Mouse (Mus musculus) E14TG2a.4 (cell line): Measurements from ENCODE around the gene Syk.

Source experiments
- H3K27me3 ChIP-seq: 2 replicates; pipeline ENCODE4 v1.6.1; 2014; ENCODE audit warnings: low read length, control low read depth; ENCODE audit not compliant: insufficient read depth
- H3K36me3 ChIP-seq: 2 replicates; pipeline ENCODE4 v1.6.1; 2014; ENCODE audit warnings: low read length, control low read depth; ENCODE audit not compliant: insufficient read depth
- H3K4me1 ChIP-seq: replicated peaks from 2 replicates; pipeline ENCODE4 v1.6.1; 2014; ENCODE audit warnings: low read depth, low read length, control low read depth
- H3K4me3 ChIP-seq: replicated peaks from 2 replicates; pipeline ENCODE4 v1.5.1; 2014; ENCODE audit warnings: mild to moderate bottlenecking, low read length
- H3K9me3 ChIP-seq: 2 replicates; pipeline ENCODE4 v1.6.1; 2014; ENCODE audit warnings: low read length, control low read depth
- CTCF ChIP-seq: conservative IDR thresholded peaks from 2 replicates; pipeline ENCODE4 v1.5.1; 2014; ENCODE audit warnings: low read length
- NANOG ChIP-seq: IDR thresholded peaks from 2 replicates; pipeline ENCODE4 v1.6.1; 2014; ENCODE audit warnings: borderline replicate concordance, low read length, mixed read lengths
- POU5F1 ChIP-seq: IDR thresholded peaks from 2 replicates; pipeline ENCODE4 v1.6.1; 2014; ENCODE audit warnings: low read length, borderline replicate concordance

Syk gene

GRCm38 (mm10) chr13:52582506-52582877, 481 bp upstream of the Syk start:
- Histone ChIP-seq H3K4me1 (peaks cover 49% of the 10 kb centered on the region), H3K4me3 (peak overlapping the region; percentile 88), H3K27me3 (no peaks in the 10 kb centered on the region), H3K9me3 (0 out of 2 replicates have a peak, but pooled peaks cover 4% of the 10 kb centered on the region), H3K36me3 (peaks cover 1% of the 10 kb centered on the region; the same call in 1 of the 2 replicates)
- no peak for TF ChIP-seq NANOG
- no peak for TF ChIP-seq CTCF

DNA sequence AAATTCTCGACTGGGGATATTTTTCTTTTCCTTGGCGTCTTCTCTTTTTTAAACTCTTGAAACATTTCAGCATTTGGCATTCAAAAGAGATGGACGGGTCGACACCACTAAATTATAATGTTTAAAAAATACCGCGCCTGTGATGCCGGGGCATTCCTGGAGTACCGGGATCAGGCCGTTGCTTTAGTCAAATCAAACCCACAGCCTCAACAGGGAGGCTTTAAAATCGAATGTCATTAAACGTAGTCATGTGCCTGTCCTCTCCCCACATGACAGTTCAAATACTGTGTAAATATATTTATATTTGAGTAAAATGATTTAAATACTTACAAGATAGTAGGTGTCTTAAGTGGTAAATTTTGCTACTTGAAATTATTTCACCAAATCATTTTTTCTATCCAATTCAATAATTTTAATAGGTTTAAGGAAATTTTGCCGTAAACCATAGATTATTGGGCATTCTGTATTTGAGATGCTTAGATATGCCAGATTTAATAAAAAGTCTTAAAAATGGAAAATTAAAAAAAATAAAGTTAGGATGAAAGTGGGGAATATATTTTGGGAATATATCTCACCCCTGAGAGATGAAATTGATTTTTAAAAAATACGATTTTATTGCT, 1.1 kb downstream of the Syk start:
- Histone ChIP-seq H3K9me3 (0 out of 2 replicates have a peak, but pooled peaks cover 4% of the 10 kb centered on the region), H3K27me3 (no peaks in the 10 kb centered on the region), H3K4me1 (peaks cover 53% of the 10 kb centered on the region), H3K4me3 (peak overlapping the region; percentile 88), H3K36me3 (peaks cover 5% of the 10 kb centered on the region; the same call in 1 of the 2 replicates)
- TF ChIP-seq CTCF (no peak), POU5F1 (no peak), NANOG (no peak)

GRCm38 (mm10) chr13:52584654-52585455, 1.9 kb downstream of the Syk start:
- H3K4me3 ChIP-seq, result peak overlapping the region; percentile 88
- no peaks in the 10 kb centered on the region for H3K27me3 ChIP-seq
- peaks cover 61% of the 10 kb centered on the region for H3K4me1 ChIP-seq
- H3K36me3 ChIP-seq, result peaks cover 5% of the 10 kb centered on the region; the same call in 1 of the 2 replicates
- TF ChIP-seq POU5F1 (no peak), CTCF (no peak), NANOG (no peak)
- 0 out of 2 replicates have a peak, but pooled peaks cover 4% of the 10 kb centered on the region for H3K9me3 ChIP-seq

DNA sequence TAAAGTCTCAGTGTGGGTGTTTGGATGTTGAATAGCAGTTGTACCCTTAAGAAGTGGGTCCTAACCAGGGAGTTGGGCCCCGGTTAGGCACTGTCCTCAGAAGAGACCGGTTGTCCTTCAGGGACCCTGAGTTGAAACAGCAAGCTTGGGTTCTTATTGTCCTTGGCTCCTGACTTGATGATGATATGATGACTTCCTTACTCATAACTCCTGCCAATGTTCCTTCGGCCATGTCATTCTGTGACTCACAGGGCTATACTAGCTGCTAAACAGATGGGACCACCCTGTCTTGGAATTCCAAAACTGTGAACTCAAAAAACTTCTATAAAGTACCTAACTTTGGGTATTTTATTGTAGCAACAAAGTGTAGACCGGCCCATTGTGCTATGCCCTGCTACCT, 4.8 kb downstream of the Syk start:
- H3K4me1 ChIP-seq, result peaks cover 58% of the 10 kb centered on the region
- TF ChIP-seq NANOG (no peak), CTCF (no peak), POU5F1 (no peak)
- peaks cover 7% of the 10 kb centered on the region for H3K36me3 ChIP-seq
- no peak overlapping the region for H3K4me3 ChIP-seq
- no peaks in the 10 kb centered on the region for H3K9me3 ChIP-seq
- no peaks in the 10 kb centered on the region for H3K27me3 ChIP-seq

- peaks cover 55% of the 10 kb centered on the region for H3K4me1 ChIP-seq
- TF ChIP-seq NANOG, result no peak
- no peak for TF ChIP-seq CTCF
- TF ChIP-seq POU5F1, result no peak
These were observed 6.1 kb downstream of the Syk start for GRCm38 (mm10) chr13:52589043-52589442.

DNA sequence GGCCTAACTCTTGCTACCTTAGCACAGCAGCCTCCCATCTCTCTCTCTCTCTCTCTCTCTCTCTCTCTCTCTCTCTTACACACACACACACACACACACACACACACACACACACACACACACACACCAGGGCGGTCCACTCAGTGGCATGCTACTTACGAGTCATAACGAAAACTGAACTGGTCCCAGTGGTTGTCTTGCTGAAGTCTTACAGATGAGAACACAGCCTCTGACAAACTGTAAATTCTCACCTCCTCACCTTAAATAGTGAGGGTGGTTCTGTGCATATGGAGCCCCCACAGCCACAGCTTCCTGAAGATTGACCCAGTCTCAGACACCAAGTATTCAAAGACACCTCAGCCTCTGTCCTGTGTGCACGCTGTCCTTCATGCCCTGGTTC, 8.9 kb downstream of the Syk start:
- TF ChIP-seq NANOG, result no peak
- TF ChIP-seq POU5F1, result no peak
- no peak for TF ChIP-seq CTCF
- Histone ChIP-seq H3K4me1 (peaks cover 28% of the 10 kb centered on the region), H3K36me3 (peaks cover 20% of the 10 kb centered on the region), H3K27me3 (no peaks in the 10 kb centered on the region), H3K4me3 (no peak overlapping the region), H3K9me3 (no peaks in the 10 kb centered on the region)

More at GRCm38 (mm10) chr13:52589043-52589442, 6.1 kb downstream of the Syk start:
- peaks cover 17% of the 10 kb centered on the region for H3K36me3 ChIP-seq
- H3K27me3 ChIP-seq, result no peaks in the 10 kb centered on the region
- H3K4me3 ChIP-seq, result no peak overlapping the region
- no peaks in the 10 kb centered on the region for H3K9me3 ChIP-seq

GRCm38 (mm10) chr13:52596692-52597091, 13.7 kb downstream of the Syk start:
- Histone ChIP-seq H3K9me3 (no peaks in the 10 kb centered on the region), H3K4me1 (peaks cover 8% of the 10 kb centered on the region; the same call in 1 of the 2 replicates), H3K36me3 (peaks cover 36% of the 10 kb centered on the region), H3K4me3 (no peak overlapping the region), H3K27me3 (no peaks in the 10 kb centered on the region)
- TF ChIP-seq CTCF, result no peak
- TF ChIP-seq POU5F1, result no peak
- no peak for TF ChIP-seq NANOG

DNA sequence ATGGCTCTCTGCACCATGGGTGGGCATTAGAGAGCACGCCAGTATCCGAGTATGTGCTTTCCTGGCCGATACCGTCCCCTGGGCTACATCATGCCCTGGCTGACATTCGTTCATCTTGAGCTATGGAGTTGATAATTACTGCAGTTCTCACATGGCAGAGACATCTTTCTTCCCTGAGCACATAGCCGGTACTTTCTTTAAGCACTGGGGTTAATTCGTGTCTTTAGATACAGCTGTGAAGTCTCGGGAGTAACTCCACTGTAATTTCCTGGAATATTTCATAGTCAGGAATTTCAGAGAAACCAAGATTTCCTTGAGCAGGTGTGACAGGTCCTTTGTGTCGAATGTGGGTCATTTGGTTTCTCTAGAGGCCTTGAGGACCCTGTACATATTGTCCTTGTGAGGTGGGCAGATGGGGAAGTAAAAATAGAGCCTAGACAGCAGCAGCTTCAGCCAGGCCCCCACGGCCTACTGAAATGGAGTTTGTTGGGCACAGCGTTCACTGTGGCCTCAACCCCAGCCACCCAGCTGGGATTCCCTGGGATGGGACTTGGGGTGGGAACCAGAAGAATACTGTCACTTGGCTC, 14.2 kb downstream of the Syk start:
- no peak overlapping the region for H3K4me3 ChIP-seq
- H3K27me3 ChIP-seq, result no peaks in the 10 kb centered on the region
- peaks cover 36% of the 10 kb centered on the region for H3K36me3 ChIP-seq
- TF ChIP-seq NANOG (no peak), CTCF (no peak), POU5F1 (no peak)
- peaks cover 8% of the 10 kb centered on the region; the same call in 1 of the 2 replicates for H3K4me1 ChIP-seq
- H3K9me3 ChIP-seq, result no peaks in the 10 kb centered on the region
